Mouse (Mus musculus) heart, embryonic 15.5 days (tissue): Measurements from ENCODE around the gene Tmem178. TPM values are rescaled to one million over a fixed set of nuclear protein-coding genes. Genes with fewer than 3 reads are reported as not detected.

Experiments
- polyA plus RNA-seq: library from polyadenylated mRNA; unstranded; fragments of >200 nt; fragmentation: Nextera tagmentation; extraction: Ambion mirVana; gene quantifications from 2 replicates; pipeline ENCODE4 v1.2.1, GENCODE M21; 2015

Gene Tmem178
- polyA plus RNA-seq, 1 experiment from 2014 or later, result 5.5 TPM

Other genes starting within 250 kb of the Tmem178 start
- gene Map4k3, start 216.1 kb upstream of the Tmem178 start, polyA plus RNA-seq, result 17.9 and 19.1 TPM in 2 replicates
- gene Thumpd2, start 120.5 kb downstream of the Tmem178 start, polyA plus RNA-seq, result 8.7 and 10.2 TPM in 2 replicates